Mouse (Mus musculus) brain, embryonic 14.5 days (tissue): ENCODE data around the gene Gng2.

ENCODE experiments used
- CTCF ChIP-seq: fragments of 200-500 bp; IDR thresholded peaks from 2 replicates; pipeline ENCODE4 v1.5.1; 2012; ENCODE audit warnings: inconsistent platforms, mild to moderate bottlenecking, moderate library complexity, borderline replicate concordance; ENCODE audit not compliant: insufficient read depth, insufficient read length; ENCODE audit errors: extremely low read depth
- POLR2A ChIP-seq: fragments of 200-500 bp; IDR thresholded peaks from 2 replicates; pipeline ENCODE4 v1.6.1; 2012; ENCODE audit warnings: mild to moderate bottlenecking, inconsistent platforms, borderline replicate concordance; ENCODE audit not compliant: poor library complexity, insufficient read depth, insufficient read length, severe bottlenecking; ENCODE audit errors: extremely low read depth

- TF ChIP-seq CTCF = no peak
- TF ChIP-seq POLR2A = no peak
Observed at GRCm38 (mm10) chr14:19912891-19913290, 64.5 kb downstream of the Gng2 start.
